Mouse (Mus musculus) cerebellum, adult 2 months (tissue): ENCODE data around the gene Pex10. TPM values are rescaled to one million over a fixed set of nuclear protein-coding genes. Genes with fewer than 3 reads are reported as not detected.
A peak's percentile ranks its signal among the peaks of the same experiment; 100 is the strongest.

Experiments used
- DNase-seq, 2 experiments: peaks; one replicate each; pipeline ENCODE4 v3.0.0; 2021
- H3K27ac ChIP-seq: fragments of 200-500 bp; 2 replicates; pipeline ENCODE4 v1.5.1; 2012; ENCODE audit warnings: low read length, control low read depth, inconsistent platforms; ENCODE audit not compliant: insufficient read depth
- H3K27me3 ChIP-seq: fragments of 200-500 bp; 2 replicates; pipeline ENCODE4 v1.6.1; 2012; ENCODE audit warnings: inconsistent platforms, mild to moderate bottlenecking, low read length, moderate library complexity; ENCODE audit not compliant: control insufficient read depth, insufficient read depth
- H3K4me1 ChIP-seq: fragments of 200-500 bp; 2 replicates; pipeline ENCODE4 v1.6.1; 2011; ENCODE audit warnings: low read length; ENCODE audit not compliant: control insufficient read depth, insufficient read depth
- H3K4me3 ChIP-seq: fragments of 200-500 bp; replicated peaks from 2 replicates; pipeline ENCODE3; 2011; ENCODE audit warnings: mild to moderate bottlenecking, low read depth, low read length, control low read depth; ENCODE audit not compliant: insufficient read depth
- CTCF ChIP-seq: fragments of 200-500 bp; IDR thresholded peaks from 2 replicates; pipeline ENCODE4 v1.5.1; 2011; ENCODE audit warnings: low read depth, mild to moderate bottlenecking, control low read depth, low read length, moderate library complexity, borderline replicate concordance; ENCODE audit not compliant: insufficient read depth
- POLR2A ChIP-seq: fragments of 200-500 bp; IDR thresholded peaks from 2 replicates; pipeline ENCODE4 v1.6.1; 2011; ENCODE audit warnings: low read length, control low read depth, borderline replicate concordance; ENCODE audit not compliant: insufficient read depth
- WGBS: fragments of 180-500 bp; shearing (Covaris S2); methylation state at CpG from one replicate; pipeline ENCODE4 v1.1.7; 2018; 5-methylcytosine and 5-hydroxymethylcytosine counted together
- polyA plus RNA-seq: library from polyadenylated mRNA; depleted of rRNA; stranded (reverse); fragments of >200 nt; gene quantifications from 2 replicates; pipeline ENCODE4 v1.2.3, GENCODE M21; 2012

Pex10 gene
- polyA plus RNA-seq, 1 experiment = 32.0 TPM

GRCm38 (mm10) chr4:155090688-155091449, 24.1 kb downstream of the Pex10 start:
- 90% methylated on average over 13 of the region's 13 CpGs for WGBS
- DNase-seq = no peak
- Histone ChIP-seq H3K4me1 (peaks cover 32% of the 10 kb centered on the region), H3K27ac (peak overlapping the region; percentile 32; the same call in 1 of the 2 replicates), H3K4me3 (no peak overlapping the region), H3K27me3 (no peaks in the 10 kb centered on the region)
- TF ChIP-seq CTCF = no peak
- no peak for TF ChIP-seq POLR2A

- H3K27ac ChIP-seq = peak overlapping the region; percentile 97
- DNase-seq = peak; percentile 94 to 98
- 23% methylated on average over 19 of the region's 19 CpGs for WGBS
- H3K4me3 ChIP-seq = peak overlapping the region; percentile 3
- no peaks in the 10 kb centered on the region for H3K27me3 ChIP-seq
- peaks cover 48% of the 10 kb centered on the region for H3K4me1 ChIP-seq
- peak; percentile 36; the same call in 1 of the 2 replicates for TF ChIP-seq POLR2A
- peak; percentile 23; the same call in 1 of the 2 replicates for TF ChIP-seq CTCF
These were observed 26.1 kb downstream of the Pex10 start for GRCm38 (mm10) chr4:155092718-155093430.

- Histone ChIP-seq H3K27me3 (no peaks in the 10 kb centered on the region), H3K27ac (peak overlapping the region; percentile 97), H3K4me1 (peaks cover 51% of the 10 kb centered on the region), H3K4me3 (no peak overlapping the region)
- 46% methylated on average over 7 of the region's 7 CpGs for WGBS
- TF ChIP-seq POLR2A (no peak), CTCF (0 out of 2 replicates have a peak, but pooled peaks have one; percentile 1)
- DNase-seq = peak in 1 of 2 experiments; percentile 44
These were observed 26.8 kb downstream of the Pex10 start for GRCm38 (mm10) chr4:155093431-155094149.

- H3K27ac ChIP-seq = peak overlapping the region; percentile 97
- peak; percentile 63 to 65 for DNase-seq
- TF ChIP-seq POLR2A (no peak), CTCF (peak; percentile 45; the same call in 1 of the 2 replicates)
- H3K4me3 ChIP-seq = no peak overlapping the region
- H3K4me1 ChIP-seq = peaks cover 51% of the 10 kb centered on the region
- H3K27me3 ChIP-seq = no peaks in the 10 kb centered on the region
- 50% methylated on average over 3 of the region's 3 CpGs for WGBS
These were observed 27.7 kb downstream of the Pex10 start for GRCm38 (mm10) chr4:155094565-155094964.

GRCm38 (mm10) chr4:155095238-155095900, 28.6 kb downstream of the Pex10 start:
- peak; percentile 92 to 95 for DNase-seq
- Histone ChIP-seq H3K4me1 (peaks cover 51% of the 10 kb centered on the region), H3K27me3 (no peaks in the 10 kb centered on the region), H3K4me3 (no peak overlapping the region), H3K27ac (peak overlapping the region; percentile 97)
- 17% methylated on average over 8 of the region's 8 CpGs for WGBS
- TF ChIP-seq CTCF (peak; percentile 99), POLR2A (peak; percentile 26; the same call in 1 of the 2 replicates)

- Histone ChIP-seq H3K27ac (peak overlapping the region; percentile 48; the same call in 1 of the 2 replicates), H3K4me1 (peaks cover 51% of the 10 kb centered on the region), H3K27me3 (no peaks in the 10 kb centered on the region), H3K4me3 (no peak overlapping the region)
- TF ChIP-seq POLR2A (0 out of 2 replicates have a peak, but pooled peaks have one; percentile 29), CTCF (no peak)
- WGBS = 17% methylated on average over 8 of the region's 8 CpGs
- peak; percentile 78 to 89 for DNase-seq
These were observed 29.2 kb downstream of the Pex10 start for GRCm38 (mm10) chr4:155095967-155096366.

- H3K27me3 ChIP-seq = no peaks in the 10 kb centered on the region
These were observed 30.6 kb downstream of the Pex10 start for GRCm38 (mm10) chr4:155097452-155097851.

More at GRCm38 (mm10) chr4:155097452-155097851, 30.6 kb downstream of the Pex10 start:
- TF ChIP-seq POLR2A (no peak), CTCF (no peak)
- DNase-seq = peak; percentile 39 to 46
- H3K27ac ChIP-seq = no peak overlapping the region
- peaks cover 44% of the 10 kb centered on the region for H3K4me1 ChIP-seq
- H3K4me3 ChIP-seq = no peak overlapping the region
- WGBS = 43% methylated on average over 6 of the region's 6 CpGs
